ENCODE assay signal across 8 mouse cellular contexts in the genomic region with DNA sequence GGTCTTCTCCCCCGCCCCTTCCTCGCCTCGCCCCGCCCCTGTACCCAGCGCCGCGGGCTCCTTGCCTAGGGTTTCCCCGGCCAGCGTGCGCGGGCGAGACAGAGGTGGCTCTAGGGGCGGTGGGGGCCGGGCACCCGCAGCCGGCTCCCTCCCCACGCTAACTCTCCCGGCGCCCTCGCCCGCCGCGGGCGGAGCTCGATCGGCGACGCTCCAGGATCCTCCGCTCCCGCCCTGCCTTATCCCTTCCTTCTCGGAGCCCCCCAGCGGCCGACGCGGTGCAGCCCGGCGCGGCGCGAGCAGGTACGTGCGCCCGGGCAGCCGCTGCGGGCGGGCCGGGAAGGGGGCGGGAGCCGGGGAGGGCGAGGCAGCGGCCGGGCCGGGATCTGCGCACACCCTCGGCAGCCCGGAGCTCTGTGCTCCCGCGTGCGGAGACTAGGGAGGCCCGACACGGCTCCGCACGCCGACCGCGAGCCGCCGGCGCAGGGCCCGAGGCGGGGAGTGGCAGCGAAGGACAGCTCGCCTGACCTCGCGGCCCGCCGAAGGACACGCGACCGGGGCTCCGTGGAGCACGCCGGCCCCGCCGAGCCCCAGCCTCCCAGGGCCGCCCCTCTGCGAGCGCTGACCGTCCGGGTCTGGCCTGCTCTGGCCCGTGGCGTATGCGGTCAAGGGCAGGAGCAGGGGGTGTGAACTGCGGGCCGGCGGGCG. TPM values are rescaled to one million over a fixed set of nuclear protein-coding genes. Genes with fewer than 3 reads are reported as not detected.
A peak's percentile ranks its signal among the peaks of the same experiment; 100 is the strongest.
DNase-seq lines count a peak whose midpoint lies in the region; ATAC-seq lines count a peak whose summit lies in the region.

No protein-coding gene starts in this region.

- H3K4me3 ChIP-seq in heart, embryonic 13.5 days = peak overlapping the region; percentile 66
- H3K4me3 ChIP-seq in kidney, embryonic 15.5 days (replicated peaks) = peak overlapping the region; percentile 59
- H3K4me3 ChIP-seq in liver, embryonic 15.5 days (replicated peaks) = peak overlapping the region; percentile 47
- H3K4me3 ChIP-seq in neural tube, embryonic 15.5 days (replicated peaks) = peak overlapping the region; percentile 93

- no peaks in the 10 kb centered on the region for H3K36me3 ChIP-seq in heart, embryonic 13.5 days
- no peaks in the 10 kb centered on the region for H3K36me3 ChIP-seq in kidney, embryonic 15.5 days
- no peaks in the 10 kb centered on the region for H3K36me3 ChIP-seq in liver, embryonic 15.5 days (replicated peaks)
- peaks cover 15% of the 10 kb centered on the region for H3K36me3 ChIP-seq in neural tube, embryonic 15.5 days

- H3K9ac ChIP-seq in heart, embryonic 13.5 days = peak overlapping the region; percentile 88
- H3K9ac ChIP-seq in kidney, embryonic 15.5 days = peak overlapping the region; percentile 56
- no peak overlapping the region for H3K9ac ChIP-seq in liver, embryonic 15.5 days
- peak overlapping the region; percentile 89 for H3K9ac ChIP-seq in neural tube, embryonic 15.5 days (replicated peaks)

- peak overlapping the region; percentile 99 for H3K4me2 ChIP-seq in heart, embryonic 13.5 days
- peak overlapping the region; percentile 98 for H3K4me2 ChIP-seq in kidney, embryonic 15.5 days
- H3K4me2 ChIP-seq in liver, embryonic 15.5 days = peak overlapping the region; percentile 68
- H3K4me2 ChIP-seq in neural tube, embryonic 15.5 days = peak overlapping the region; percentile 86

- peaks cover 11% of the 10 kb centered on the region for H3K4me1 ChIP-seq in heart, embryonic 13.5 days
- H3K4me1 ChIP-seq in kidney, embryonic 15.5 days = peaks cover 13% of the 10 kb centered on the region
- peaks cover 6% of the 10 kb centered on the region for H3K4me1 ChIP-seq in liver, embryonic 15.5 days (replicated peaks)
- peaks cover 26% of the 10 kb centered on the region for H3K4me1 ChIP-seq in neural tube, embryonic 15.5 days

- no peaks in the 10 kb centered on the region for H3K9me3 ChIP-seq in heart, embryonic 13.5 days
- H3K9me3 ChIP-seq in kidney, embryonic 15.5 days (replicated peaks) = no peaks in the 10 kb centered on the region
- H3K9me3 ChIP-seq in liver, embryonic 15.5 days (replicated peaks) = no peaks in the 10 kb centered on the region
- no peaks in the 10 kb centered on the region for H3K9me3 ChIP-seq in neural tube, embryonic 15.5 days (replicated peaks)

- no peak overlapping the region for H3K27ac ChIP-seq in heart, embryonic 13.5 days (replicated peaks)
- H3K27ac ChIP-seq in kidney, embryonic 15.5 days = no peak overlapping the region
- no peak overlapping the region for H3K27ac ChIP-seq in liver, embryonic 15.5 days (replicated peaks)
- H3K27ac ChIP-seq in neural tube, embryonic 15.5 days (replicated peaks) = peak overlapping the region; percentile 81

- WGBS in heart, embryonic 13.5 days = under 1% methylated on average over 77 of the region's 97 CpGs
- under 1% methylated on average over 92 of the region's 97 CpGs for WGBS in kidney, embryonic 15.5 days
- WGBS in liver, embryonic 15.5 days (ENCODE audit: insufficient replicate concordance) = 1% methylated on average over 86 of the region's 97 CpGs
- WGBS in neural tube, embryonic 15.5 days = under 1% methylated on average over 91 of the region's 97 CpGs

- H3K27me3 ChIP-seq in heart, embryonic 13.5 days (replicated peaks) = peaks cover 74% of the 10 kb centered on the region
- H3K27me3 ChIP-seq in kidney, embryonic 15.5 days = peaks cover 54% of the 10 kb centered on the region
- peaks cover 76% of the 10 kb centered on the region for H3K27me3 ChIP-seq in liver, embryonic 15.5 days
- H3K27me3 ChIP-seq in neural tube, embryonic 15.5 days (replicated peaks) = no peaks in the 10 kb centered on the region

- peak; percentile 38 for DNase-seq in thymus, postnatal 14 days
- no peak for DNase-seq in thymus, postnatal 10 days (ENCODE audit: low spot score in 2 of 2)
- DNase-seq in embryo, embryonic 11.5 days (ENCODE audit: low read depth, low spot score) = peak; percentile 46
- DNase-seq in T-cell, adult 2 months (ENCODE audit: low spot score) = no peak

- peak; percentile 64 for ATAC-seq in heart, embryonic 13.5 days (ENCODE audit: extremely low read depth, insufficient number of reproducible peaks, low FRiP score, low TSS enrichment)
- peak; percentile 90 for ATAC-seq in kidney, embryonic 15.5 days (replicated peaks; ENCODE audit: low FRiP score)
- ATAC-seq in liver, embryonic 15.5 days (ENCODE audit: insufficient read depth) = 0 out of 2 replicates have a peak, but pooled peaks have one; percentile 41
- ATAC-seq in neural tube, embryonic 15.5 days (ENCODE audit: low FRiP score) = peak; percentile 90

RNA-seq across cellular contexts. Expression of gene Tmem74b, which starts 0.5 kb away (rescaled TPM):
- 1.8 and 3.1 TPM in 2 replicates for polyA plus RNA-seq in heart, embryonic 13.5 days (2015; fragmentation: Nextera tagmentation; extraction: Ambion mirVana)
- polyA plus RNA-seq in kidney, embryonic 15.5 days (2015; fragmentation: Nextera tagmentation; extraction: Ambion mirVana) = 0.95 and 1.5 TPM in 2 replicates
- 0.06 TPM in 1 of 2 replicates, not detected in the other for polyA plus RNA-seq in liver, embryonic 15.5 days (2015; fragmentation: Nextera tagmentation; extraction: Ambion mirVana)
- polyA plus RNA-seq in neural tube, embryonic 15.5 days (2015; fragmentation: Nextera tagmentation; extraction: Ambion mirVana) = 24.5 and 30.5 TPM in 2 replicates

RNA-seq across cellular contexts. Expression of gene Rad21l, which starts 34.0 kb away (rescaled TPM):
- polyA plus RNA-seq in heart, embryonic 13.5 days (2015; fragmentation: Nextera tagmentation; extraction: Ambion mirVana) = not detected in 2 replicates
- not detected in 2 replicates for polyA plus RNA-seq in kidney, embryonic 15.5 days (2015; fragmentation: Nextera tagmentation; extraction: Ambion mirVana)
- not detected in 2 replicates for polyA plus RNA-seq in liver, embryonic 15.5 days (2015; fragmentation: Nextera tagmentation; extraction: Ambion mirVana)
- polyA plus RNA-seq in neural tube, embryonic 15.5 days (2015; fragmentation: Nextera tagmentation; extraction: Ambion mirVana) = 0.33 and 0.36 TPM in 2 replicates

RNA-seq across cellular contexts. Expression of gene Psmf1, which starts 41.7 kb away (rescaled TPM):
- 27.9 and 28.0 TPM in 2 replicates for polyA plus RNA-seq in heart, embryonic 13.5 days (2015; fragmentation: Nextera tagmentation; extraction: Ambion mirVana)
- 42.2 and 43.0 TPM in 2 replicates for polyA plus RNA-seq in kidney, embryonic 15.5 days (2015; fragmentation: Nextera tagmentation; extraction: Ambion mirVana)
- 43.4 and 43.8 TPM in 2 replicates for polyA plus RNA-seq in liver, embryonic 15.5 days (2015; fragmentation: Nextera tagmentation; extraction: Ambion mirVana)
- polyA plus RNA-seq in neural tube, embryonic 15.5 days (2015; fragmentation: Nextera tagmentation; extraction: Ambion mirVana) = 58.3 and 60.5 TPM in 2 replicates

Comparison
In these comparisons a context has a peak if more than half of its experiments do, and no peak if none do; other contexts are left out.
1. DNase-seq: peak in thymus, postnatal 14 days (single experiment) and embryo, embryonic 11.5 days (single experiment); none in thymus, postnatal 10 days (0 of 2) and T-cell, adult 2 months (single experiment).
2. Peak in every context shown above with its lines, with median percentiles within 50 percentile points of each other: ATAC-seq, H3K4me2 ChIP-seq and H3K4me3 ChIP-seq.